Mouse (Mus musculus) CH12.LX (cell line): Measurements from ENCODE around the gene Cdh6. TPM values are rescaled to one million over a fixed set of nuclear protein-coding genes. Genes with fewer than 3 reads are reported as not detected.
A peak's percentile ranks its signal among the peaks of the same experiment; 100 is the strongest.

Experiments used
- DNase-seq: peaks from one replicate; pipeline ENCODE4 v3.0.0-alpha.2; 2013; ENCODE audit errors: extremely low read depth
- H3K27ac ChIP-seq: 2 replicates; pipeline ENCODE4 v1.5.1; 2012; ENCODE audit warnings: low read depth, mild to moderate bottlenecking, control low read depth, moderate library complexity; ENCODE audit not compliant: insufficient read depth
- H3K27me3 ChIP-seq: replicated peaks from 2 replicates; pipeline ENCODE3; 2012; ENCODE audit warnings: inconsistent platforms
- H3K36me3 ChIP-seq, 2 experiments: replicated peaks in 1 of 2; 2 replicates each; pipeline versions ENCODE3 to v1.6.1; 2012; ENCODE audit warnings: inconsistent platforms in 1 of 2, low read length in 1 of 2, mild to moderate bottlenecking in 1 of 2, mixed read lengths in 1 of 2, moderate library complexity in 1 of 2; ENCODE audit not compliant: control insufficient read depth in 1 of 2, insufficient read depth in 1 of 2
- H3K4me1 ChIP-seq, 2 experiments: 2 replicates each; pipeline ENCODE4 v1.6.1; 2012; ENCODE audit warnings: inconsistent platforms in 1 of 2, moderate library complexity in 1 of 2; ENCODE audit not compliant: insufficient read depth in 2 of 2, control insufficient read depth in 1 of 2
- H3K4me2 ChIP-seq: 2 replicates; pipeline ENCODE4 v1.6.1; 2012; ENCODE audit warnings: low read depth, mild to moderate bottlenecking, control low read depth; ENCODE audit not compliant: poor library complexity, insufficient read depth, severe bottlenecking
- H3K4me3 ChIP-seq, 3 experiments: fragments of 150-350 bp in 1 of 3; sonication (generic) in 1 of 3; replicated peaks in 1 of 3; 2 replicates each; pipeline versions ENCODE3 to v1.5.1; 2011 to 2012; ENCODE audit warnings: low read depth in 2 of 3, low read length in 2 of 3, mild to moderate bottlenecking in 2 of 3, moderate library complexity in 2 of 3, control low read depth in 1 of 3, improper control_type of control experiment in 1 of 3, inconsistent platforms in 1 of 3, mixed read lengths in 1 of 3; ENCODE audit not compliant: poor library complexity in 1 of 3
- H3K79me2 ChIP-seq: replicated peaks from 2 replicates; pipeline ENCODE4 v1.6.1; 2012; ENCODE audit warnings: mild to moderate bottlenecking, moderate library complexity; ENCODE audit not compliant: control insufficient read depth, poor library complexity, insufficient read depth, severe bottlenecking; ENCODE audit errors: extremely low read depth
- H3K9ac ChIP-seq: 2 replicates; pipeline ENCODE4 v1.6.1; 2012; ENCODE audit warnings: low read depth, mild to moderate bottlenecking, control low read depth, moderate library complexity; ENCODE audit not compliant: insufficient read depth
- H3K9me3 ChIP-seq: replicated peaks from 2 replicates; pipeline ENCODE3; 2012; ENCODE audit warnings: low read length, inconsistent platforms, mixed read lengths
- BHLHE40 ChIP-seq: IDR thresholded peaks from 2 replicates; pipeline ENCODE4 v1.6.1; 2011; ENCODE audit warnings: mild to moderate bottlenecking, low read depth, low read length, improper control_type of control experiment
- CHD1 ChIP-seq: IDR thresholded peaks from 2 replicates; pipeline ENCODE4 v1.6.1; 2012; ENCODE audit warnings: low read depth, low read length, improper control_type of control experiment, inconsistent platforms
- CTCF ChIP-seq, 2 experiments: IDR thresholded peaks in 1 of 2; conservative IDR thresholded peaks in 1 of 2; 2 replicates each; pipeline ENCODE4 v1.5.1; 2011 to 2012; ENCODE audit warnings: low read depth in 2 of 2, low read length in 2 of 2, improper control_type of control experiment in 1 of 2, inconsistent platforms in 1 of 2, mild to moderate bottlenecking in 1 of 2, moderate library complexity in 1 of 2
- ELF1 ChIP-seq: IDR thresholded peaks from 2 replicates; pipeline ENCODE4 v1.6.1; 2014; ENCODE audit warnings: low read depth, mild to moderate bottlenecking, inconsistent platforms, low read length, improper control_type of control experiment
- ETS1 ChIP-seq: conservative IDR thresholded peaks from 2 replicates; pipeline ENCODE4 v1.6.1; 2012; ENCODE audit warnings: low read depth, mild to moderate bottlenecking, inconsistent platforms, low read length, improper control_type of control experiment, moderate library complexity
- GABPA ChIP-seq: IDR thresholded peaks from 2 replicates; pipeline ENCODE4 v1.6.1; 2012; ENCODE audit warnings: low read depth, low read length, improper control_type of control experiment, inconsistent platforms; ENCODE audit not compliant: insufficient replicate concordance
- HCFC1 ChIP-seq: IDR thresholded peaks from 2 replicates; pipeline ENCODE4 v1.6.1; 2012; ENCODE audit warnings: low read depth, mild to moderate bottlenecking, inconsistent platforms, low read length, improper control_type of control experiment
- IRF4 ChIP-seq: IDR thresholded peaks from 2 replicates; pipeline ENCODE4 v1.6.1; 2014; ENCODE audit warnings: low read depth, mild to moderate bottlenecking, inconsistent platforms, low read length, improper control_type of control experiment
- JUN ChIP-seq: IDR thresholded peaks from 2 replicates; pipeline ENCODE4 v1.6.1; 2011; ENCODE audit warnings: low read depth, mild to moderate bottlenecking, low read length, improper control_type of control experiment, moderate library complexity; ENCODE audit not compliant: insufficient read depth
- JUND ChIP-seq: conservative IDR thresholded peaks from 2 replicates; pipeline ENCODE4 v1.6.1; 2011; ENCODE audit warnings: low read depth, low read length, improper control_type of control experiment
- KAT2A ChIP-seq: IDR thresholded peaks from 2 replicates; pipeline ENCODE4 v1.6.1; 2012; ENCODE audit warnings: low read length, improper control_type of control experiment, inconsistent platforms; ENCODE audit not compliant: insufficient replicate concordance
- MAFK ChIP-seq: IDR thresholded peaks from 2 replicates; pipeline ENCODE4 v1.6.1; 2011; ENCODE audit warnings: low read length, improper control_type of control experiment; ENCODE audit not compliant: insufficient replicate concordance
- MAX ChIP-seq: IDR thresholded peaks from 2 replicates; pipeline ENCODE4 v1.6.1; 2011; ENCODE audit warnings: low read length, improper control_type of control experiment
- MEF2A ChIP-seq: IDR thresholded peaks from 2 replicates; pipeline ENCODE4 v1.6.1; 2014; ENCODE audit warnings: low read depth, mild to moderate bottlenecking, inconsistent platforms, low read length, improper control_type of control experiment, borderline replicate concordance
- MXI1 ChIP-seq: IDR thresholded peaks from 2 replicates; pipeline ENCODE4 v1.6.1; 2011; ENCODE audit warnings: mild to moderate bottlenecking, low read depth, low read length, improper control_type of control experiment
- MYC ChIP-seq: IDR thresholded peaks from 2 replicates; pipeline ENCODE4 v1.6.1; 2011; ENCODE audit warnings: low read depth, mild to moderate bottlenecking, improper control_type of control experiment, low read length
- NELFE ChIP-seq: IDR thresholded peaks from 2 replicates; pipeline ENCODE4 v1.6.1; 2011; ENCODE audit warnings: low read depth, low read length, improper control_type of control experiment
- NRF1 ChIP-seq: IDR thresholded peaks from 2 replicates; pipeline ENCODE4 v1.6.1; 2014; ENCODE audit warnings: low read depth, mild to moderate bottlenecking, inconsistent platforms, low read length, improper control_type of control experiment, moderate library complexity
- POLR2AphosphoS2 ChIP-seq: IDR thresholded peaks from 2 replicates; pipeline ENCODE4 v1.6.1; 2011; ENCODE audit warnings: low read depth, low read length, improper control_type of control experiment
- RAD21 ChIP-seq: IDR thresholded peaks from 2 replicates; pipeline ENCODE4 v1.6.1; 2011; ENCODE audit warnings: low read depth, mild to moderate bottlenecking, low read length, improper control_type of control experiment, moderate library complexity
- RCOR1 ChIP-seq: conservative IDR thresholded peaks from 2 replicates; pipeline ENCODE4 v1.6.1; 2012; ENCODE audit warnings: low read depth, mild to moderate bottlenecking, inconsistent platforms, low read length, improper control_type of control experiment
- SIN3A ChIP-seq: IDR thresholded peaks from 2 replicates; pipeline ENCODE4 v1.6.1; 2012; ENCODE audit warnings: low read length, improper control_type of control experiment, inconsistent platforms
- SMC3 ChIP-seq: IDR thresholded peaks from 2 replicates; pipeline ENCODE4 v1.6.1; 2011; ENCODE audit warnings: low read depth, low read length, improper control_type of control experiment
- TBP ChIP-seq: conservative IDR thresholded peaks from 2 replicates; pipeline ENCODE4 v1.6.1; 2011; ENCODE audit warnings: low read depth, low read length, improper control_type of control experiment
- TCF12 ChIP-seq: IDR thresholded peaks from 2 replicates; pipeline ENCODE4 v1.6.1; 2014; ENCODE audit warnings: low read depth, mild to moderate bottlenecking, inconsistent platforms, low read length, improper control_type of control experiment
- UBTF ChIP-seq: IDR thresholded peaks from 2 replicates; pipeline ENCODE4 v1.6.1; 2012; ENCODE audit warnings: low read depth, mild to moderate bottlenecking, inconsistent platforms, low read length, improper control_type of control experiment, moderate library complexity
- USF1 ChIP-seq: IDR thresholded peaks from 2 replicates; pipeline ENCODE4 v1.6.1; 2014; ENCODE audit warnings: low read depth, mild to moderate bottlenecking, inconsistent platforms, low read length, improper control_type of control experiment
- USF2 ChIP-seq: conservative IDR thresholded peaks from 2 replicates; pipeline ENCODE4 v1.6.1; 2011; ENCODE audit warnings: low read depth, low read length, improper control_type of control experiment
- ZC3H11A ChIP-seq: IDR thresholded peaks from 2 replicates; pipeline ENCODE4 v1.6.1; 2012; ENCODE audit warnings: low read depth, mild to moderate bottlenecking, inconsistent platforms, low read length, improper control_type of control experiment
- ZKSCAN1 ChIP-seq: IDR thresholded peaks from 2 replicates; pipeline ENCODE4 v1.6.1; 2012; ENCODE audit warnings: low read depth, inconsistent platforms, low read length, improper control_type of control experiment, borderline replicate concordance
- dilution Hi-C: fragments of 300-500 bp; cut with MboI; formaldehyde crosslinking; loops from 2 replicates; pipeline ENCODE4 v1.14.3; 2020; ENCODE audit warnings: low sequenced_read_pairs; ENCODE audit not compliant: extremely low pct_unique_long_range_greater_than_20kb, extremely low pct_ligation_motif_present
- in situ Hi-C: fragments of 300-500 bp; cut with MboI; formaldehyde crosslinking; loops from 3 replicates; pipeline ENCODE4 v1.14.3; 2019; ENCODE audit warnings: low sequenced_read_pairs, low pct_ligation_motif_present, low pct_unique_long_range_greater_than_20kb, mixed read lengths
- polyA plus RNA-seq: library from polyadenylated mRNA; unstranded; fragments of >175 nt; gene quantifications from 2 replicates; pipeline ENCODE4 v1.2.1, GENCODE M21; 2012; ENCODE audit warnings: low read depth; ENCODE audit not compliant: insufficient read length
- total RNA-seq, 2 experiments: library from RNA; depleted of rRNA; stranded (reverse); fragments of 300-350 nt in 1 of 2; fragments of >200 nt in 1 of 2; gene quantifications; 2 replicates each; pipeline ENCODE4 v1.2.3; 2012 to 2014

The Cdh6 gene
- total and polyA plus RNA-seq, 3 experiments = under 0.01 to 0.13 TPM; not detected in 1

DNA sequence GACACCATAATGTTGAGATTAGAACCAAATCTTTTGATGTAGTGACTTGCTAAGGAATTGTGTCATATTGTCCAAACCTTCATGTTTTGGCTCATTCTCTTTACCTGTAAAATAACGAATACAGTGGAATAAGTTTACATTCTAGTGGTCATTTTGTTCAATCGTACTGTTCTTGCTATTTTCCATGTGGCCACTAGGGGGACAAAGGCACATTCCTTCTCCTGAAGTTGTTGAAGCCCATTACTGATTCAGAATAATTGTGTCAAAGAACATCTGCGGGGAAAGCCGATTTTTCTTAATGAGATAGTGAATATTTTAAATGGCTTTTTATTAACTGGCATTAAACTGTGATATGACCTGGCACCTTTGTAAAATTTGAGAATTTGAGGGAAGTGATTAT is 7.5 kb upstream of the Cdh6 start:
- H3K36me3 ChIP-seq = no peaks in the 10 kb centered on the region
- no peak overlapping the region for H3K27ac ChIP-seq
- peak; percentile 45 for DNase-seq
- H3K4me1 ChIP-seq = peaks cover under 1 to 1% of the 10 kb centered on the region in 2 experiments; a peak in 2 of 4 replicates
- H3K27me3 ChIP-seq = no peaks in the 10 kb centered on the region
- no peaks in the 10 kb centered on the region for H3K79me2 ChIP-seq
- no peaks in the 10 kb centered on the region for H3K9me3 ChIP-seq
- TF ChIP-seq HCFC1 = no peak
- TF ChIP-seq NELFE = no peak; the same call in 1 of the 2 replicates
- TF ChIP-seq MAFK = no peak
- peak; percentile 74 for TF ChIP-seq RAD21
- TF ChIP-seq ZC3H11A = peak; percentile 35; the same call in 1 of the 2 replicates
- TF ChIP-seq TCF12 = no peak
- TF ChIP-seq USF2 = no peak
- no peak for TF ChIP-seq IRF4
- TF ChIP-seq CTCF (conservative IDR thresholded peaks at IDR 0.05 in 1 of 2, IDR thresholded peaks at IDR 0.05 in 1 of 2; ENCODE audit: low read depth in 2 of 2, low read length in 2 of 2) = peak; percentile 76 to 82
- TF ChIP-seq KAT2A = no peak
- no peak for TF ChIP-seq JUN
- no peak for TF ChIP-seq GABPA
- TF ChIP-seq RCOR1 = no peak
- no peak for TF ChIP-seq BHLHE40
- TF ChIP-seq SIN3A = no peak
- TF ChIP-seq UBTF = no peak
- TF ChIP-seq USF1 = no peak
- no peak for TF ChIP-seq ELF1
- no peak for TF ChIP-seq CHD1
- TF ChIP-seq POLR2AphosphoS2 = no peak
- no peak for TF ChIP-seq ZKSCAN1
- TF ChIP-seq MAX = peak; percentile 59; the same call in 1 of the 2 replicates
- TF ChIP-seq TBP = no peak
- peak; percentile 78 for TF ChIP-seq SMC3
- no peak for TF ChIP-seq MEF2A
- TF ChIP-seq JUND = no peak
- no peak for TF ChIP-seq MXI1
- no peak for TF ChIP-seq ETS1
- TF ChIP-seq MYC = no peak
- no peak for TF ChIP-seq NRF1
- in situ Hi-C loops (no loop called here), dilution Hi-C loops (no loop called here)
- no peak overlapping the region for H3K9ac ChIP-seq
- no peak overlapping the region for H3K4me2 ChIP-seq
- no peak overlapping the region for H3K4me3 ChIP-seq
